Mouse (Mus musculus): Measurements from ENCODE around the gene Ptpn9.

DNA sequence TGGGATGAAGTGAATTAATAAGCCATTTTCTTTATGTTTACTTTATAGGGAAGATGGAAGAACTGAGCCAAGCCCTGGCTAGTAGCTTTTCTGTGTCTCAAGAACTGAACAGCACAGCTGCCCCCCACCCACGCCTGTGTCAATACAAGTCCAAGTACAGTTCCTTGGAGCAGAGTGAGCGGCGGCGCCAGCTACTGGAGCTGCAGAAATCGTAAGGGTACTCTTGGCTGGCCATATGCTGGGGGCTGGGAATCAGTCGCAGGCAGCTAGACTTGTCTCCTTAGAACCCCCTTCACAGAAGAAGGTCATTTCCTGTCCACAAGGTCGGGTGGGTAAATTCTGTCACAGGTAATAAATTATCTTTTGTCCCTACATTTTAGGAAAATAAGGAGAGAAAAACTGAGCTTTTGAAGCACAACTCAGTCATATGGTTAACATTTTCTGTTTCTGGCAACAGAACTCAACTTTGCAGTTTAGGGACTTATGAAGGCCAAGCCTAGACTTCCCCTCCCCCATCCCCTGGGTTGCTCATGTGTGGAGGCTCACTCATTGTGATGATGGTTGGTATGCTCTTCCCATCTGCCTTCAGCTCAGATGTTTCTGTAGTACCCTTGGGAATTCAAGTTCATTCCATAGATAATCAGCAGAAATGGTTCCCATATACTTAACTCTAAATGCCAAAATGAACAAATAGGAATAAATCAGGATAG, 37.6 kb upstream of the Ptpn9 start:
- TF ChIP-seq CTCF (IDR thresholded peaks at IDR 0.05; ENCODE audit: borderline replicate concordance, control insufficient read depth, extremely low read depth, insufficient read depth, low read length, poor library complexity) (no peak), POLR2A (IDR thresholded peaks at IDR 0.05; ENCODE audit: control insufficient read depth, extremely low read depth, insufficient read depth, low read length, poor library complexity) (no peak)

Measured in thymus, adult 2 months (tissue).